Mouse (Mus musculus) myocyte (in vitro differentiated cells): ENCODE data around the gene Als2cl. TPM values are rescaled to one million over a fixed set of nuclear protein-coding genes. Genes with fewer than 3 reads are reported as not detected.
A peak's percentile ranks its signal among the peaks of the same experiment; 100 is the strongest.

Experiments
- H3K27me3 ChIP-seq: one replicate; pipeline ENCODE4 v1.6.1; 2011; ENCODE audit not compliant: control insufficient read depth, insufficient read depth, insufficient read length
- H3K36me3 ChIP-seq: one replicate; pipeline ENCODE4 v1.6.1; 2011; ENCODE audit not compliant: control insufficient read depth, insufficient read depth
- H3K4me2 ChIP-seq: one replicate; pipeline ENCODE4 v1.6.1; 2011; ENCODE audit warnings: low read depth, control low read depth
- H3K4me3 ChIP-seq: one replicate; pipeline ENCODE4 v1.5.1; 2011; ENCODE audit warnings: mild to moderate bottlenecking, control low read depth, moderate library complexity
- H3K79me2 ChIP-seq: one replicate; pipeline ENCODE4 v1.6.1; 2011; ENCODE audit not compliant: control insufficient read depth, insufficient read depth
- H3ac ChIP-seq: one replicate; pipeline ENCODE4 v1.6.1; 2011; ENCODE audit not compliant: control insufficient read depth, insufficient read length
- CEBPB ChIP-seq: IDR thresholded peaks from 2 replicates; pipeline ENCODE4 v1.6.1; 2011; ENCODE audit warnings: mild to moderate bottlenecking, moderate library complexity; ENCODE audit not compliant: poor library complexity, insufficient read depth, severe bottlenecking
- E2F4 ChIP-seq: IDR thresholded peaks from one replicate; pipeline ENCODE4 v1.6.1; 2011; ENCODE audit warnings: mild to moderate bottlenecking, control low read depth, moderate library complexity; ENCODE audit not compliant: insufficient read depth
- MAX ChIP-seq: IDR thresholded peaks from one replicate; pipeline ENCODE4 v1.6.1; 2011; ENCODE audit warnings: low read depth, mild to moderate bottlenecking, control low read depth
- MYOD1 ChIP-seq, 3 experiments: IDR thresholded peaks; one replicate each; pipeline ENCODE4 v1.6.1; 2011; ENCODE audit warnings: control low read depth in 2 of 3, low read depth in 2 of 3, mild to moderate bottlenecking in 2 of 3, moderate library complexity in 1 of 3; ENCODE audit not compliant: insufficient read length in 2 of 3, control insufficient read depth in 1 of 3
- MYOG ChIP-seq, 3 experiments: IDR thresholded peaks; one replicate each; pipeline ENCODE4 v1.6.1; 2011; ENCODE audit warnings: control low read depth in 2 of 3, low read depth in 2 of 3, mild to moderate bottlenecking in 2 of 3; ENCODE audit not compliant: insufficient read length in 2 of 3, control insufficient read depth in 1 of 3, insufficient read depth in 1 of 3
- POLR2A ChIP-seq: IDR thresholded peaks from one replicate; pipeline ENCODE4 v1.6.1; 2011; ENCODE audit warnings: low read depth, mild to moderate bottlenecking, control low read depth, moderate library complexity; ENCODE audit not compliant: insufficient read length
- POLR2AphosphoS2 ChIP-seq: IDR thresholded peaks from one replicate; pipeline ENCODE4 v1.6.1; 2011; ENCODE audit warnings: low read depth, control low read depth; ENCODE audit not compliant: insufficient read length
- REST ChIP-seq: IDR thresholded peaks from one replicate; pipeline ENCODE4 v1.6.1; 2011; ENCODE audit warnings: mild to moderate bottlenecking, control low read depth, moderate library complexity; ENCODE audit not compliant: insufficient read depth, insufficient read length
- SRF ChIP-seq: IDR thresholded peaks from one replicate; pipeline ENCODE4 v1.6.1; 2011; ENCODE audit warnings: low read depth; ENCODE audit not compliant: control insufficient read depth, insufficient read length
- TCF12 ChIP-seq: IDR thresholded peaks from one replicate; pipeline ENCODE4 v1.6.1; 2011; ENCODE audit warnings: mild to moderate bottlenecking, control low read depth; ENCODE audit not compliant: poor library complexity, insufficient read depth, severe bottlenecking
- TCF3 ChIP-seq: IDR thresholded peaks from one replicate; pipeline ENCODE4 v1.6.1; 2011; ENCODE audit warnings: low read depth, control low read depth; ENCODE audit not compliant: insufficient read length
- USF1 ChIP-seq: IDR thresholded peaks from one replicate; pipeline ENCODE4 v1.6.1; 2011; ENCODE audit warnings: low read depth, mild to moderate bottlenecking, control low read depth, moderate library complexity
- polyA plus RNA-seq: library from polyadenylated mRNA; unstranded; fragments of >200 nt; fragmentation: generic; extraction: Trizol; gene quantifications from one replicate; pipeline ENCODE4 v1.2.1, GENCODE M21; 2012; ENCODE audit warnings: missing spikeins

The Als2cl gene
- polyA plus RNA-seq, 1 experiment: 2.5 TPM

DNA sequence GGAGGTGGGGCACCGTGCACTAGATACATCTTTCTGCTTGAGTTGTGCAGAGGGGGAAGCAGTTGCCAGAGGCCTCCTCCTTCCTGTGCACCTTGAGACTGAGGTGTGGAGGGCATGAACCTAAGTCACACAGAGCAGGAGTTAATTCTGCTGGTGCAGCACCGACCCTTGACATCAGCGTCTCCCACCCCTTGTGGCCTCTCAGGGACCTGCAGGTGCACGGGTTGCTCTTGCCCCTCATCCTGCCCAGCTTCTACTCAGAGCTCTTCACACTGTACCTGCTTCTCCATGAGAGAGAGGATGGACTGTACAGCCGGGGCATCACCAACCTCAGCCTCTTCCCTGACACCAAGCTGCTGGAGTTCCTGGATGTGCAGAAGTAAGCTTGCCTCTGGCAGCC lies 15.8 kb downstream of the Als2cl start:
- Histone ChIP-seq H3K27me3 (no peaks in the 10 kb centered on the region), H3K36me3 (no peaks in the 10 kb centered on the region), H3K4me3 (no peak overlapping the region), H3ac (no peak overlapping the region), H3K79me2 (no peaks in the 10 kb centered on the region), H3K4me2 (no peak overlapping the region)
- TF ChIP-seq TCF3: no peak
- TF ChIP-seq REST: no peak
- no peak for TF ChIP-seq MYOD1 (IDR thresholded peaks at IDR 0.05; ENCODE audit: control insufficient read depth in 1 of 3, insufficient read length in 2 of 3, low read depth in 2 of 3)
- no peak for TF ChIP-seq SRF
- no peak for TF ChIP-seq CEBPB
- no peak for TF ChIP-seq POLR2AphosphoS2
- no peak for TF ChIP-seq TCF12
- no peak for TF ChIP-seq MAX
- TF ChIP-seq POLR2A: no peak
- TF ChIP-seq MYOG (IDR thresholded peaks at IDR 0.05; ENCODE audit: control insufficient read depth in 1 of 3, insufficient read depth in 1 of 3, insufficient read length in 2 of 3, low read depth in 2 of 3): no peak

DNA sequence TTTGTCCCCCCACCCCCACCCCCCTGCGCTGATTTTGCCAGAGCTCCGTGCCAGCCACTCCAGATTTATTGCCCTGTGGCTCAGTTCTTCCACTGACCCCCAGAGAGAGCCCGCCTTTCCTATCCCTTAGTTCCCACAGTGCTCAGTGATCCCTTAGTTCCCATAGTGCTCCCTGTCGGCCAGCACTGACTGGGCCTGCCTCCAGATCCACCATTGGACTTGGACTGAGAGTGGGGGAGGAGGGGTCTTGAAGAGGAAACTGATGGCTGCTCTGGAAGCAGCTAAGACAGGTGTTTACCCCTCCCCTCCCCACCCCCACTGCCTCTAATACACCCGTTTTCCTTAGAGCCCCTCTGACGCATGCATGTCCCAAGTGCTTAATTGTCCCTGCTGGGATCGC lies 16.3 kb downstream of the Als2cl start:
- no peak overlapping the region for H3K4me2 ChIP-seq
- H3ac ChIP-seq: no peak overlapping the region
- H3K4me3 ChIP-seq: no peak overlapping the region
- no peaks in the 10 kb centered on the region for H3K36me3 ChIP-seq
- H3K79me2 ChIP-seq: no peaks in the 10 kb centered on the region
- no peak for TF ChIP-seq TCF3
- TF ChIP-seq MYOG (IDR thresholded peaks at IDR 0.05; ENCODE audit: control insufficient read depth in 1 of 3, insufficient read depth in 1 of 3, insufficient read length in 2 of 3, low read depth in 2 of 3): no peak
- TF ChIP-seq POLR2A: no peak
- TF ChIP-seq E2F4: no peak
- no peak for TF ChIP-seq CEBPB
- TF ChIP-seq MAX: no peak
- no peak for TF ChIP-seq MYOD1 (IDR thresholded peaks at IDR 0.05; ENCODE audit: control insufficient read depth in 1 of 3, insufficient read length in 2 of 3, low read depth in 2 of 3)
- TF ChIP-seq POLR2AphosphoS2: no peak
- no peak for TF ChIP-seq SRF
- no peak for TF ChIP-seq REST
- no peak for TF ChIP-seq TCF12
- no peak for TF ChIP-seq USF1
- no peaks in the 10 kb centered on the region for H3K27me3 ChIP-seq

DNA sequence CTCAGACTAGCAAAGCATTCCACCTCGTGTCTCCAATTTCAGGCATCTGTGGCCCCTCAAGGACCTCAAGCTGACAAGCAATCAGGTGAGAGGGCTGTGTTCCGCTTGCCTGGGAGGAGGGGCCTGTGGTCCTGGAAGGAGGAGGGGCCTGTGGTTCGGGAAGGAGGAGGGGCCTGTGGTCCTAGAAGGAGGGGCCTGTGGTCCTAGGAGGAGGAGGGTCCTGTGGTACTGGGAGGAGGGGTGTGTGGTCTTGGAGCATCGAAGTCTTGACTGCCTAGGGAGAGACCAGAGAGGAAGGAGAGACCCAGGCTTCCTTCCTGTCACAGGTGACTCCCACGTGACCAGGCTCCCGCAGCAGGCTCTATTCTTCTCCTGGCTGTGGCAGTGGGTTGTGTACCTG lies 16.9 kb downstream of the Als2cl start:
- Histone ChIP-seq H3K27me3 (no peaks in the 10 kb centered on the region), H3K4me3 (no peak overlapping the region), H3K4me2 (no peak overlapping the region), H3K36me3 (no peaks in the 10 kb centered on the region), H3K79me2 (no peaks in the 10 kb centered on the region), H3ac (no peak overlapping the region)
- TF ChIP-seq POLR2A (no peak), MYOG (IDR thresholded peaks at IDR 0.05; ENCODE audit: control insufficient read depth in 1 of 3, insufficient read depth in 1 of 3, insufficient read length in 2 of 3, low read depth in 2 of 3) (no peak), CEBPB (no peak), USF1 (no peak), SRF (no peak), TCF12 (no peak), MYOD1 (IDR thresholded peaks at IDR 0.05; ENCODE audit: control insufficient read depth in 1 of 3, insufficient read length in 2 of 3, low read depth in 2 of 3) (no peak), REST (no peak), POLR2AphosphoS2 (no peak), E2F4 (no peak), MAX (no peak), TCF3 (no peak)

DNA sequence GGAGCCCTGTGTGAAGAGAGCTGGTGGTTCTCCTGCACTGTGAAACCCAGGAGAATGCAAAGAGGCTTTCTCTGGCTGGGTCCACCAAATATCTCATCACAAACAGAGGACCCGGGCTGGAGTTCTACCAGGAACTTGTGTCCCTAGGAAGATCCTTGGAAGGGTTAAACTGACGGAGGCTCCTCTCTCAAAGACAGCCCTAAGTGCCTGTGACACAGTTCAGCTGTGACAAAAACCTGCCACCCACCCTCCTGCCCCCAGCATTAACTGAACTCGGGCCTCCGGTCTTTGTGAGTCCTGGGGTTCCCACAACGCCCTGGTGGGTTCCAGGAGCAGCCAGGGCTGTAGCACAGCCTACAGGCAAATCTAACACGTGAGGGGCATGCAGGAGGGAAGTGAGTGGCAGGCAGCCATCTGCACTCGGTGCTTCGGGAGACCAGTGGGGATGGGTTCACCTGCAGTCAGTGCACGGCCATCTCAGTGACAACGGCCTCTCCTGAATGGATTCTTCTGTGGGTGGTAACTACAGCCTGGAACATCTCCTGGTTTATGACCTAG lies 19.9 kb downstream of the Als2cl start:
- Histone ChIP-seq H3K79me2 (no peaks in the 10 kb centered on the region), H3K36me3 (no peaks in the 10 kb centered on the region), H3ac (no peak overlapping the region), H3K4me3 (no peak overlapping the region), H3K4me2 (no peak overlapping the region), H3K27me3 (no peaks in the 10 kb centered on the region)
- TF ChIP-seq TCF3 (no peak), MYOD1 (IDR thresholded peaks at IDR 0.05; ENCODE audit: control insufficient read depth in 1 of 3, insufficient read length in 2 of 3, low read depth in 2 of 3) (no peak), MYOG (IDR thresholded peaks at IDR 0.05; ENCODE audit: control insufficient read depth in 1 of 3, insufficient read depth in 1 of 3, insufficient read length in 2 of 3, low read depth in 2 of 3) (no peak)

DNA sequence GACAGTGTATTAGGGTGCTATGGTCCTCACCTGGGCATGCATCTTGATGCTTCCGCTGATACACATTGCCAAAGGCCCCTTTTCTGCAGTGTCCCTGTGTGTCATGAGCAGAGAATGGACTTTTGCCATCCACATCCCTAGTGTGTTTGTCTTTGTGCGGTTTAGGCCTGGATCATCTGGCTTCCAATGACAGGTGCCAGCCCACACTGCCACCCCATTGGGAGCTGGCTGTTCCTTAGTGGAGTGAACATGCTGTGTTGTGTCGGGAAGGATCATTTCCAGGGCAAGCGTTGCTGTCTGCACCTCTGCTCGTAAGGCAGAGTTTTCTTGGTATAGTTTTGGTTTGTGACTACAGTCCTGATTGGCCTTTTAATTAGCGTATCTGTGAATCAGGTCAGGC lies 21.5 kb downstream of the Als2cl start:
- H3K36me3 ChIP-seq: no peaks in the 10 kb centered on the region
- H3ac ChIP-seq: no peak overlapping the region
- no peaks in the 10 kb centered on the region for H3K79me2 ChIP-seq
- H3K4me2 ChIP-seq: no peak overlapping the region
- no peaks in the 10 kb centered on the region for H3K27me3 ChIP-seq
- no peak overlapping the region for H3K4me3 ChIP-seq
- TF ChIP-seq TCF3: no peak
- TF ChIP-seq TCF12: no peak
- TF ChIP-seq CEBPB: no peak
- no peak for TF ChIP-seq E2F4
- no peak for TF ChIP-seq MAX
- TF ChIP-seq MYOD1 (IDR thresholded peaks at IDR 0.05; ENCODE audit: control insufficient read depth in 1 of 3, insufficient read length in 2 of 3, low read depth in 2 of 3): peak in 2 of 3 experiments; percentile 7 to 76
- no peak for TF ChIP-seq POLR2A
- no peak for TF ChIP-seq REST
- no peak for TF ChIP-seq USF1
- TF ChIP-seq POLR2AphosphoS2: no peak
- no peak for TF ChIP-seq SRF
- TF ChIP-seq MYOG (IDR thresholded peaks at IDR 0.05; ENCODE audit: control insufficient read depth in 1 of 3, insufficient read depth in 1 of 3, insufficient read length in 2 of 3, low read depth in 2 of 3): peak in 1 of 3 experiments; percentile 59
